Mouse (Mus musculus) mature B cell (primary cell): Measurements from ENCODE around the gene Gm26620.

Experiments
- in situ Hi-C: fragments of 300-500 bp; cut with MboI; formaldehyde crosslinking; loops from 2 replicates; pipeline ENCODE4 v1.14.3; 2019

Gm26620 gene

DNA sequence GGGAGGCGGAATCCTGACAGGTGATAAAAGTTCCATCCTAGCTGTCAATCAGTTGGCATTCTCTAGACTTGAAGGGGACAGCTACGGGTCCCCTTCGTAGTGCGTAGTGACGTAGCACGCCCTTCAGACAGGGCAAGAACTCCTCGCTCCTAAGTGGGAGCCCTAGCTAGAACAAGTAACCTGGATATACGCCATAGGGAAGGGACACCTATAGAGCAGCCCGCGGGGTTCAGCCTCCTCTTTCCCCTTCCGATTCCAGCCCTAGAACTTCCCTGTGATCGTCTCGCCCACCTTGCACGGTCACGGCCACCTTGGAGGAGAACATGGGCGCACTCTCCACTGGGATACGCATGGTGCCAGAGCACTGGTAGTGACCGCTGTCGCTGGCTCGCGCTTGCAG is 23.5 kb downstream of the Gm26620 start:
- in situ Hi-C loops = loop anchor here (5.0 kb wide), 1 partner anchor 84 kb away; no protein-coding TSS in a partner anchor

DNA sequence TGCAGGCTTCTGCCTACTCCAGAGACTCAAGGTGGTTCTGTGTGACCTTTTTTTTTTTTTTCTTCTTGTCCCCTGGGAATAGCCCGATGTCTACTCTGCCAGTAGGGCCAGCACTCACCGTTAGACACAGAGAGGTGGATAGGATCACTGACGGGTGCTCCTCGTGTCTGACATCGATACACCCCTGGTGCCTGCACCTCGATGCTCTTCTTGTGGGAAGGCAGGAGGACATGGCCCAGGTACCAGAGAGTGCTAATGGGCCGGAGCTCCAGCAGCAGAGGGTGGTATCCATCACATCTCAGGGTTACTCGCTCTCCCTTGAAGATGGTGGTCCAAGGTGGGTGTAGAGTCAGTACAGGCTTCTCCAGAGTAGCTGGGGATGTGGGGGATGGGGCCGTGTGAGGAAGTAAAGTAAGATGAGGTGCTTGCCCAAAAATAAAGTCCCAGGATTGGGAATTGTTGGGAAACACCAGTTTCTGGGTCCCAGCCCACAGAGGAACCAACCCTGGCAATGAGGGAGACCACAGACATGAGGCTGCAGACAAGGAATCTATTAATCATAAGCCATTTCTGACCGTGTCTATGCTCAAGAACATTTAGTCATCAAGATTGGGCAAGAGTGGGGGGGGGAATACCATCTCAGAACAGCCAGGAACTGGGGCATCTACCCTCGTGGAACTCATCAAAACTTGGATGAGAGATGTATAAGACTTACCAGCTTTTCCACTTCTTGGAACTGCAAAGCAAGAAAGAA is 27.2 kb downstream of the Gm26620 start:
- in situ Hi-C loops = no loop called here

DNA sequence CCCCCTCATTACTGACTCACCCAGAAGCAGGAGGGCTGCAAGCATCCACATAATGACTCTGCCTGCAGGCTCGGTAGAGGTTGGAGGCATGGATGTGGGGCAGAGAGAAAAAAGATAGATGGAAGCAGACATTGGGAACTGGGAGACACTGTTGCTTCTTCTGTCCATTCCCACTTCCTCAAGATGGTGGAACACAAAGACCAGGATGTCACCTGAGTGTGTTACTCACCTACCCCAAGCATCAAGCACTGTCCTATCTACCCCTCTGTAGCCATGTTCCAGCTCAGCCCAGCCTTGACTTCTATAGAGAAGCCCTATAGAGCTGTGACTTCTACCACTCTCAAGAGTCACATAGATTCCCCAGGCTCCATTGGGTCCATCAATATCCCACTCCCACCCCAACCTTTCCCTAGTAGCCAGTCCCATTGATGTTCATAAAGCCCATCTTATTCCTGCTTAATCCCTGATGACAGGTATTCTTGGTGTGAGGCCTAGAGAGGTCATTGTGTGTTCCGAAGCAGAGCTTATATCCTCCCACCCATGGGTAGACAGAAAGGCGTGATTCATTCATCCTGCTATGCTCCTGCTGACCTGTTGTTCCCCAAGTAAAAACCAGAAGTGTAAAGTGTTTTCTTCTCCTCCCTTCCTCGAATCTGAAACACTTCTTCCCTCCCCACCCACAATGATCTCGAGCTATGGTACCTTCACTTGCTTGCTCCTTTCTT is 28.2 kb downstream of the Gm26620 start, which contains the start of gene Fcrlb:
Gene Fcrlb (minus strand): TSS at position 51 of the 725 bp plus-strand sequence.
- in situ Hi-C loops = no loop called here

DNA sequence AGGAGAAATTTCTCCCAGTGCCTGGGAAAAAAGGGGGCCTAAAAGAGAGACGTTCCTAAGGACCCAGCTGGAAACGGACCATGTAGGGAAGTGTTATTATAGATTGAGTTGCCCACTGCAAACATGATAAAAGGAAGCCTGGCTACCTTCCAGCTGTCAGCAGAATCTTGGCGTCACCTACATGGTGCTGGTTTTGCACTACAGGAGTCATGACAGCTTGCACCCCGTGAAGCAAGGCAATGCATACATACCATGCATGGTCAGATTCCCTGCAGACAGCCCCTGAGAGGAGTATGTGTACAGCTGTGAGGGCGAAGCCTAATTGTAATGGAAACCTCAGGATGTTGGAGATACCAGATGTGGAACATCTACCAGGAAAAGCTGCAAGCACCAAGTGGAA is 30.8 kb downstream of the Gm26620 start:
- in situ Hi-C loops = no loop called here

DNA sequence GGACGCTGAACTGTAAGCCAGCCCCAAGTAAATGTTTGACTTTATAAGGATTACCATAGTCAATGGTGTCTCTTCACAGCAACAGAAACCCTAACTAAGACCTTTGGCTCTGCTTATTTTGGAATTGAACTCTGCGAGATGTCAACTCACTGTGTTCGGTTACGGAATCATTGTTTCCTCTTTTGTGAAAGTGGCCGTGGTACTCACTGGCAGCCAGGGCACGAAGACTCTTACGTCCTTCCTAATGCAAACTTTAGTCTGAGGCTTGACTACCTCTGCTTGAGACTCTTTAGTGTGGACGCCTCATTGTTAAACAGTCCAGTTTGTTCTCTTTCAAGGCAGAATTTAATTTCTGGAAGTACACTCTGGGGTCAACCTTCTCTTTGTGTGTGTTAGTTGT is 34.4 kb downstream of the Gm26620 start:
- in situ Hi-C loops = no loop called here

DNA sequence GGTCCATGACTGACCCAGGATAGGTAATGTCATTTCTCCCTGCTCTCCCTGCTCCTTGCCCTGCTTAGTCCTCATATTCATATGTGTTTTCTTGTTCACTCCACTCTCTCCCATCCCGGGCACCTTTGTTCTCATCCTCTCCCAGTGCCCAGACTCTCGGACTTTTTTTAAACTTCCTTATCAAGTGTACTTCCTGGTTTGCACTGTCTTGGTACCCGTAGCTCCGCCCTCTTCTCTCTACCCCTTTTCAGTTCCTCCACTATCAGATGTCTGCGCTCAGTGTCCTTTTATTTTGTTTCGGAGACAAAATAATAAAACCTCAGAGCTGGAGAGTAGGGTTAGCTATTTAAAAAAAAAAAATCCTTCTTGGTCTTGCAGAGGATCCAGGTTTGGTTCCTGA is 39.6 kb downstream of the Gm26620 start:
- in situ Hi-C loops = no loop called here

DNA sequence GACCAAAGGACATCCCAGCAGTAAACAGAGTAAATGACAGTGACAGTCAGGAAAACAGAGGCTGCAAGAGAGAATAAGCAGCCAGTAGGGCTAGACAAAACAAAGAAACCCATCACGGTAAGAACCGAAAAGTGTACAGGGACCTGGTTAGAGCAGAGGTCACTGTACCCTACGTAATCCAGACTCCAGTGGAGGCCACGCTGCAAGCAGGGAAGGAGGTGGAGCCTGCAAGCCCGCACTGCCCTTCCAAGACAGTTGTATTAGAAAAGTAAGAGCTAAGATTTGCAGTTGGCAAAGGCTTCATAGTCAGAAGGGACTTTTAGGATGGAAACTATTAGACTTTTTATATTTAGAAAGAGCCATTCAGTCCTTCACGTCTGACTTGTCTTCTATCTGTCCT is 42.1 kb downstream of the Gm26620 start:
- in situ Hi-C loops = no loop called here

DNA sequence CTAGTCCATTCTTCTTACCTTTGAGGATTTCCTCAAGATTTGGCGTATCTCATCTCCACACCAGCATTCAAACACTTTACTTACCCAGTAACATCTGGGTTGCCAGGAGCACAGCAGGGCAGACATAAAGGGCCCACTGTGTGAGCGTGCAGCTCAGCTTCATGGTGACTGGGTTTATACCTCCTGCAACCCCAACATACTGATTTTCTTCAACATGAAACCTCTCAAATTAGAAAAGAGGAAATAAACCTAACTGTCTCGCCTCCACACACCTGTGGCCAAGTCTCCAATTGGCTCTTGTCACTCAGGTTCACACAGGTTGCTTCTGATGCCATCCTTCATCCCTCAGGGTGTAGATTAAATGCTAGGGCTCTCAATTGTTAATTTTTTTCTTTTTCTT is 42.5 kb downstream of the Gm26620 start, which contains the start of gene Fcrla:
Gene Fcrla (minus strand): TSS at position 206 of the 400 bp plus-strand sequence.
- in situ Hi-C loops = no loop called here

DNA sequence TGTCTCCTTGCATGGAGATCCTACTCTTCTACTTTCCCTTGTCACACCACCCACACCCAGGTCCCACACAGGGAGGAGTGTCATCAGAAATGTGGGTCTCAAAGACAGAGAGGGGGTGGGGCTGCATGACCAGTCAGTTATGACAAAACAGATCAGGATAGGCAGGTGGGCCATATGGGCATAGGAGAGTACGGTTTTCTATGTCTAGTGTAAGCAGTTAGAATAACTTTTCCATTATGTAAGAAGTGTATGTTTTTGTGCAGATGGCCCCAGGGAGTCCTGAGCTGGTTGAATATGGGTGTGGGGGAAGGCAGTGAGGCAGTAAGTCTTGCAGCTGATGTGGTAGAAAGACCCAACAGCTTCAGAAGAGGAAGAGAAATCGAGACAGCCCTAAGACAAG is 43.6 kb downstream of the Gm26620 start:
- in situ Hi-C loops = no loop called here

DNA sequence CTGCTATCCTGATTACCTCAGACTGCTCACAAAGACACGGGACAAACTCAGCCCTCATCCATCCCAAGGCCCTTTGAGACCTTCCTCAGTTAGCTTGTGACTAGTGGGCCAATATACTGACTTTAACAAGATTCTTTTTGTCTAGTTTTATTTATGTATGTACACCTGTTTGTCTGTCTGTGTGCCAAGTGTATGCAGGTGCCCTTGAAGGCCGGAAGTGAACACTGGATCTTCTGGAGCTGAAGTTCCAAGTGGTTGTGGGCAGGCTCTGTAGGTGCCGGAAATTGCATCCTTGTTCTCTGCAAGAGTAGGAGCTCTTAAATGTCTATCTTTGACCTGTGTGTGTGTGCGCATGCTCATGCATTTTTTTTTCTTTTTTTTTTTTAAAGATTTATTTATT is 44.4 kb downstream of the Gm26620 start:
- in situ Hi-C loops = no loop called here

DNA sequence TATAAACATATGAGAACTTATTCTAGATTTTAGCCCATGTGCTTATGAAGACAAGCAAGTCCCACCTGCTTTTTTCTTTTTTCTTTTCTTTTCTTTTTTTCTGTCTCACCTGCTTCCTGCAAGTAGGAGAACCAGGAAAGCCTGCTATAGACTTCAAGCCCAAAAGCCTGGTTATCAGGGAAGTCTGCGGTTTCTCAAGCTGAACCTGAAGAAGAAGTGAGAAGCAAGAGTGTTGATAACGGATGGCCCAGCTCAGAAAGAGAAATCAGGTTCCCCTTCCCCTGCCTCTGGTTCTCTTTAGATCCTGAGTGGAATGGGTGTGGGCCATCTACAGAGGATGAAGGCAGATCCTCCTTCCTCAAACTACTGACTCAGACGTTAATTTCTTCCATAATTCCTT is 47.2 kb downstream of the Gm26620 start:
- in situ Hi-C loops = no loop called here

DNA sequence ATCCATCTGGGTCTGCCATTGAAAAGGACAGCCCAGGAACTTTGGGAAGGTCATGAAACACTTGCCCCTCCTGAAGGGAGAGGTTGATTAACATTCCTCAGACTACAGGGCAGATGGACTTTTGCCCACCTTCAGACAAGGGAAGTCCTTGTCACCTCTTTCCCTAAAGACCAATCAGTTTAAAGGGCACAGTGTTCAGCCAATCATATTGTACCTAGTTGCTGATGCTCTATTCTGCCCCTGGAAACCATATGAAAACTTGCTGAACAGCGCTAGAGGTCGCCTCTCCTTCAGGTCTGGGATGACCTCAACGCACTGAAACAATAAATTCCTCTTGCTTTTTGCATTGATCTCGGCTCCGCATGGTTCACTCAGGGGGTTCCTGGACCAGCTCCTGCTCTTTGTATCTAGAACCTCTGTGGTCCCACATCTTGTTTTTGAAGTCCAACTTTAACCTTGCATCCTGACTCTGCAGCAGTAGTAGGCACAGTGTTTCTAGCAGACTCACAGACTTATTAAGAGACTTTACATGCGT is 48.6 kb downstream of the Gm26620 start:
- in situ Hi-C loops = no loop called here

DNA sequence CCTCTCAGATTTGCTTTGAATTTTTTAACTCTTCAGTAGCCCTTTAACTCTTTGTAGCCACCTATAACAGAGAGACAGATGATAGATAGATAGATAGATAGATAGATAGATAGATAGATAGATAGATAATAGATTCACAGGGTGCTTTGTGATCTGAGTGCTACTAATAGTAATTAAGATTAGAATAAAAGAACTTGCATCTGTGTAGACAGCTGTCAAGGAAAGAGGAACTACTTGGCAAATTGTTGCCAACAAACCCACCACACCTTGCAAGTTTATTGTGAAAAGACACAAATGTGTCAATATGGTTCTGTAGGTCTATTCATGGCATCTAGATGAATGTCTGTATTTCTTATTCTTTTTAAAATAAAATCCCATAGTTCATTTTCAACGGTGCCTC is 49.1 kb downstream of the Gm26620 start:
- in situ Hi-C loops = no loop called here

DNA sequence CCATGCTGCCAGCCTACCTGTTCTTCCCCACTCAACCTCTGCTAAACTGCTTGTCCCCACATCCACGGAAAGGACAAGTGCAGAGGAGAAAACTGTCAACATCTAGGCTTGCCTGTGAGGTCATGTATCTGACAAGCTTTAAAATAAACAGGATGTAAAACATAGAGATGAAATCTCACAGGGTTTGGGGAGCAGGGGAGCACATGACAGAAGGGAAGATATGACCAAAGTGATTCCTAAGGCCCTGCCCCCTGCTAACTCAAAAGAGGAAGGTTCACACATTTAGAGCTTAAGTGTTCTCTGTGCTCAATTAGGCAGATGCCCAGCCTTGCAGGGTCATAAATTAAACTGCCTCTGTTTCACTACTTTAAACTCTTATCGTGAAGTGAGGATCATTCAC is 49.5 kb downstream of the Gm26620 start:
- in situ Hi-C loops = no loop called here
